Mouse (Mus musculus) ZHBTc4 (cell line): ENCODE measurements around the gene Ghrh.

Source experiments
- DNase-seq: peaks from one replicate; pipeline ENCODE4 v3.0.0-alpha.2; 2011; ENCODE audit warnings: low read depth, low spot score

The Ghrh gene

DNA sequence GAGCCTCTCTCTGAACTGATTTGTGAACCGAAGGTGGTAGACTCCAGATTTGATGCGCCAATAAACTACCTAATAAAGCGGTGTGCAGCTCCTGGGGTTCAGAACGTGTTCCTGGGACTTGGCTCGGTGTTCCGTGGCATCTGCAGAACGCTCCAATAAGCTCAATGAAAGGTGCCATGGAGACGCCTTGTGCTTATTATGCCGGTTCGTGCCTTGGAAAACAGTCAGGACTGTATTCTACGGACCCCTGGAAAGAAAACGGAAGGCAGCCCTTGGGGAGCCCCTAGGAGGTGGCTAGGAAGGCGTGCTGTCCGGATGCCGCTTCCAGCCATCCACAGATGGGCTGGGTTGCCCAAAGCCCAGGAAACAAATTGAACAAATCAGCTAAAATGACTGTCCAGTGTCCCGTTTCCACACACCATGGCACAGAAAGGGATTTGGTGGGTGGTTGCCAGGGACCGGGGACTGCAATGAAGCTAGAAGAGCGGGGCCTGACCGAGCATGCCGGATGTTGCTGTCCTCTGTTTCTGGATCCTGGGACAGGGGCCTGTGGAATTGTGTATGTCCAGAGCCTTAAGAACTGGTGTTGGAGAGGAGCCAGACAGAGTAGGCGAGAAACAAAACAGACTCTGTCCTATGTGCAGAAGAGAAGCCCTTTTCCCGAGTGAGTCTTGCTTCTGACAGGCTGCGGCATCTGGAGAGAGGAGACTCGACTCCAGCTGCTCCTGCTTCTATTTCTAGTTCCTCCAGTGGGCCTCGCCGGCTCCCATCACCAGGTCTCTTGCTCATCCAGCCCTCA, at the start of gene Ghrh:
Gene Ghrh, minus strand, starts transcription at position 146 of the 799 bp plus-strand sequence.
- no peak for DNase-seq

DNA sequence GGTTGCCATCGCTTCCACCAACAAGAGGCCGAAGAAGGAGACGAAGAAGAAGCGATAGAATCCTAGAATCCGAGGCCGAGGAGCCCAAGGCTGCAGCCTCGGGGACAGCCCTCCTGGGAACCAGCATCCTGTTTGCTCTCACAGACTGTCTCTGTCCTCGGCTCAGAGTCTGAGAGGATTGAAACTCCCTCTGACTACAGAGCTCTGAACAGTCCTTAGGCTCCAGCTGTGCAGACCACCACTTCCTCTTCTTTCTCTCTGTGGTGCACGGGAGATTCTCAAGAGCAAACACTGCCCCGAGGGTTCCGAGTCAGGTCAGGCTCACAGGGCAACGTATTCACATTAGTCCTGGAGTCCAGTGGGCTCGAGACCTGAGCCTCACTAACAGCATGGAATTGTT, 48.7 kb upstream of the Ghrh start:
- no peak for DNase-seq

DNA sequence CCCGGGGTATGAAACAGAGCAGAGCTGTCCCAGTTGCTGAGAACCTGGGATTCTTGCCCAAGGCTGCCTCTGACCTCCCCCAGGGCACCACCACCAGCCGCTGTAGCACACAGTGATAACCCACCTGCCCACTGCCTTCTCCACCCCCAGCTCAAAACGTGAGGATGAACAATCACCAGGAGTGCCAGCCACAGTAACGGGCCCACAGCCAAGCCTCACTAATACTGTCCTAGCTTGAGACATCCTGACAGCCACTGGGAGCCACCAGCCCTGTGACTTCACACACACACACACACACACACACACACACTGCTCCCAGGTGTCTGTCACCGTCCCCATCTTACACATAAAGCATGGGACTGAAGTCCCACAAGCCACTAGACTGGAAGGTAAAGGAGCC, 48.1 kb upstream of the Ghrh start:
- DNase-seq: no peak

DNA sequence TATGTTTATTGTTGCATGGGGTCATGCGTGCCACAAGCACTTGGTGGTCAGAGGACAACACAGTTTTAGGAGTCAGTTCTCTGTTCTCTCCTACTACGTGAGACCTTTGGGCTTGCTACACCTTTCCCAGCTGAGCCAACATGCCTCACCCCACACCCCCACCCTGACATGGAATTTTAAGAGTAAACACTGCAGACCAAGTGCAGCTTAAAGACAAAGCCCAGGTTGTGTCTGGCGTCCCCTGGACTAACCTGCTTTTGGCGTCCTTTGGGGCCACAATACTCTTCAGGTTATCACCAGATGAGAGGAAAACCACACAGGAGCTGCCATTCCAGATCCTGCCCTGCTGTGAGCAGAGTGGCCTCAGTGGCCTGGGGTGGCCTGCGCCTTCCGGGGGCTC, 47.6 kb upstream of the Ghrh start:
- DNase-seq: no peak

DNA sequence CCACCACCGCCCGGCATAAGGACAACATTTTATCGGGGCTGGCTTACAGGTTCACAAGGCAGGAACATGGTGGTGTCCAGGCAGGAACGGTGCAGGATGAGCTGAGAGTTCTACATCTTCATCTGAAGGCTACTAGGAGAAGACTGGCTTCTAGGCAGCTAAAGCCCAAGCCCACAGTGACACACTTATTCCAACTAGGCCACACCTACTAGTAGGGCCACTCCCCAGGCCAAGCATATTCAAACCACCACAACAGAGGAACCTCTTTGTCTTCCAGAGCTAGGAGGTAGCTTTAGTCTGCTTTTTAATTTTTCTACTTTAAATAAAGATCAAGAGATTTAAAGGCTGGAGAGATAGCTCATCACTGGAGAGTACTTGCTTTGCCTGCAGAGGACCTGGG, 46.2 kb upstream of the Ghrh start:
- peak; percentile 57 for DNase-seq

DNA sequence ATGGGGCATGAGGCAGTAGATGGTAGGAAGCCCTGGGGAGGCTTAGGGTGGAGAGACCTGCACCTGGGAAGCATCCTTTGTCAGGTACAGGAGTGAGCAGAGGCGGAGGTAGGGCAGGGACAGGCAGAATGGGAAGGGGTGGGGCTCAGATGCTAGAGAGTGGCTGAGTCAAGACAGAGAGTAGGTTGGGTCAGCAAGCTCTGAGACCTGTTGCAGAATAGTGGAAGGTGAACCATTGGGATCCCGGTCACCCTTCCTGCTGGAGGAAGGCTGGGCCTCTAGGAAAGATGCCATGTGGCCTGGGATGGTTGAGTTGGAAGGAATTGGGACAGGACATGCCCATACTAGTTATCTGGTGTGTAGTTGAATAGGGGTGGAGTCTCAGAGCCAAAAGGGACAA, 45.0 kb upstream of the Ghrh start:
- peak; percentile 58 for DNase-seq

DNA sequence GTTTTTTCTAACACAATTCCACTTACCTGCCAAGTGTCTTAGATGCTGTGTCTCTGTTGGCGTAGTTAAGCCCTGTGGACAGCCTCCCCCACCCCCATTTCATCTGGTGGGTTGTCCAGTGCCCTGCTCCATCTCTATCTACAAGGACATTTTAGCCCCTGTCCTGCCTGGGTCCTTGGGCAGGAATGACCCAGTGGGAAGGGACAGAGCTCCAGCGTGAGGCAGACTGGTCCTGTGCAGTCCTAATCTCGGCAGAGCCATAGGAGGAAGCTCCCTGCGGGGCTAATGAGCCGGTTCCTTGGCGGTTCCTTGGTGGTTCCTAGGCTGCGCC, 42.2 kb upstream of the Ghrh start:
- no peak for DNase-seq

DNA sequence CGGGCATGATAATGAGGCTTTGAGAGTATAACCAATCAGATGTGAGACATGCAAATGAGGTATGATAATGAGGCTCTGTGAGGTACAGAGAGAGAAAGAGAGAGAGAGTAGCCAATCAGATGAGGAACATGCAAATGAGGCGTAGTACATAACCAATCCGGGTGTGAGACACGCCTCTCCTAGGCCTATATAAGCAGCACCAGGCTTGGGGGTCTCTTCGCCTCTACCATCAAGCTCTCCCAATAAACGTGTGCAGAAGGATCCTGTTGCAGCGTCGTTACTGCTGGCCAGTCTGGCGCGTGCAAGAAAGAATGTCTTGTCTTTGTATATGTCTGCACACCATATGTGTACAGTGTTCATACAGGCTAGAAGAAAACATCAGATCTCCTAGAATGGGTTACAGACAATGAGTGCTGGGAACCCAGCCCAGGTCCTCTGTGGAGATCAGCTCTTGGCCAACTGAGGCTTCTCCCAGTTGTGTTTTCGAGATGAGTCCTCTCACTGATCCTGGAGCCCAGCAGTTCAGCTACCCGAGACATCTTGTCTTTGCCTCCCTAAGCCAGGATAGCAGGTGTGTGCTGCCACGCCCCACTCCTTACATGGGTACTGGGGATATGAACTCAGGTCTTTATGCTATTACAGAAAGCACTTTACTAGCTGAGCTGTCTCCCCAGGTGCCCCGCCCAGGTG, 41.7 kb upstream of the Ghrh start:
- peak; percentile 70 for DNase-seq

DNA sequence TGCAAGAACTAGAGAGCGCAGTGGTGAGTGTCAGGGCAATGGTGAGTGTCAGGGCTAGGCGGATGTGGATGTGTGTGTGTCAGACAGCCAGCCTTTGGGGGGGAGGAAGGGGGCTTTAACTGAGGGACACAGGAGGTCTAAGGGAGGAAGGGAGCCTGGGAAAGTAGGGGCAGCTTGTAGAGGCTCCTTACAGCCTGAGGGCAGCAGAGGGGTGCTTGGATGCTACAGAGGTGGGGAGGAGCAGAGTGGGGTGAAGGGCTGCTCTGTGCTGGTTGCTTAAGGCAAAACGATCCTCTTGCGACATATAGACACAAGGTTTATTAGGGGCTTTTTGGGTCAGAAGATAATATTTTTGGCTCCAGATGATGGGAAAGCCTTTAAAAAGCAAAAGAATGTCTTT, 37.5 kb upstream of the Ghrh start:
- no peak for DNase-seq

DNA sequence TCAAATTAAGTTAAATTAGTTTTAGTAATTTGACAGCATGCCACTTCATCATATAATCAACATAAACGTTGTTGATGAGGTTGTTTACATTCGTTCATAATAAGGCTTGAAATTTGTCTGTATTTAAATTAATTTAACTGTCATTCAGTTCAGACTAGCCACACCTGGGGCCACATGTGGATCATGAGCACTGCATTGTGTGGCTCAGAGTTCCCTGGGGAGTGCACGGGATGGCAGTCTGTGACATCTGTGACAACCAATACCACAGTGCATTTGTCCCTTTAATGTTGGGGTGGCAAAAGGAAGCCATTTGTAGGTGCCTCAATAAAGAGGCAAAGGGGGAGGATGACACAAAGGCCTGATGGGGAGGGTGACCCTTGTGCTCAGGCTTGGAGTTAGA, 29.7 kb upstream of the Ghrh start:
- DNase-seq: peak; percentile 67

DNA sequence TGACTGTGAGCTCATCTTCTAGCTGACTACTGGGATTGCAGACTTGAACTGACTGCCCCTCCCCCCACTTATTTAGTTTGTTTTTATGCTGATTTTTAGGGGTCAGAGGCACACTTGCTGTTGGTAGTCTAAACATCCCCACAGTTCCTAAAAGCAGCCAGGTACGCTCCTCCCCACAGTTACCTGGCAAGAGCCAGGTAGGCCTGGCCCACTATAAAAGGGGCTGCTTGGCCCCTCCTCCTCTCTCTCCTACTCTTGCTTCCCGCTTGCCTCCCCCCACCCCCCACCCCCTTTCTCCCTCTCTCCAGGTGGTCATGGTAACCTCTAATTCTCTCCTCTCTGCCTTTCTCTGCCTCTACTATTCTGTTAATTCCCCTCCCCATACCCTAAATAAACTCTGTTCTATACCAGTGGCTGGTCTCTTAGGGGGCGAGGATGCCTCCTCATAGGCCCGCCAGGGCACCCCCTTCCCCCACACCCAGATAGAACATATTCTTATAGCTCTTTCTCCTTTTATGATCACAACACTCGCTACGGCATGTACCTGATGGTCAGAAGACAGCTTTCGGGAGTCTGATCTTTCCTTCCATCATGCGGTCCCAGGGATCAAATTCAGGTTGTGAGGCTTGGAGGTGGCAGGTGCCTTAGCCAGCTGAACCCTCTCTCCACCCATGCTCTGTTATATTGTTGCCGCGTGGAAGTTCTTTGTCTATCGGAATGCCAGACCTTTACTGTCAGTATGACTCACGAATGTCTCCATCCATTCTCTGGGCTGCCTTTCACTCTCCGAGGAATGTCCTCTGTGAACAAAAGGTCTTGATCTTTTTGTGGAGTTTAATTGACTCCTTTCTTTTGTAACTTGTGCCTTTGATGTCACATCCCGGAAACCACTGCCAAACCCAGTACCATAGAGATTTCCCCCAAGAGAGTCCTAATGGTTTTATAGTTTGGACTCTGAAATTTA, 28.8 kb upstream of the Ghrh start:
- DNase-seq: peak; percentile 97

DNA sequence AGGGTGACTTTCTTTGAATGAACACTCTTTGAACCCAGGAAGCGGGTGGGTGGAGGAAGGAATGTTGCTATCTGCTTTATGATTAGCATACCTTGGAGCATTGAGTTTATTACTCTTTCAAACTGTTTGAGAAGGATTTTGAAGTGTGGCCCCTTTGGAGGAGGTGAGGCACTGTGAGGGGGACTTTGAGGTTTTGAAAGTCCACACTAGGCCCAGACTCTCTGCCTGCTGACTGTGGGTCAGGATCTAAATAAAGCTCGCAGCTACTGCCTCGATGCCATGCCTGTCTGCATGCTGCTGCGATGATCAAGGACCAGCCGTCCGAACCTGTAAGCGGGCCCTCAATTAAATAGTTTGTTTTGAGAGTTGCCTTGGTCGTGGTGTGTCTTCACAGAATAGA, 27.7 kb upstream of the Ghrh start:
- DNase-seq: no peak

DNA sequence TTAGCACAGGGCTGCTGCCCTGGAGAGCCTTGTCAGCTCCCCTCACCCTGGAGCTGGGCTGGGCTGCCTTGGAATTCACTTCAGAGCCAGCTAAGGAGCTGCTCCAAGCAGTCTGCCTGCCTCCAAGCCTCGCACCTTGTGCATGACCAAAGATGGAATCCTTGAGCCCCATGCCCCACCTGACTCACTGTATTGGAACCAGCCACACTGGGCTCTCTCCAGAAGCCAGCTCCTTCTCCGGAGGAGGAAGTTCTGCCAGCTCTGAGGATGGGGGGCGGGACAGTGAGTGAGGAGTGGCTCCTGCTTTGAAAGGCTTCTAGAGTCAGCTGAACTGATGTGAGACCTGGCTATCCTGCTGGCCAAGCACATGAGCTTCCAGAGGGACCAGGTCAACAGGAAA, 26.4 kb upstream of the Ghrh start:
- no peak for DNase-seq

DNA sequence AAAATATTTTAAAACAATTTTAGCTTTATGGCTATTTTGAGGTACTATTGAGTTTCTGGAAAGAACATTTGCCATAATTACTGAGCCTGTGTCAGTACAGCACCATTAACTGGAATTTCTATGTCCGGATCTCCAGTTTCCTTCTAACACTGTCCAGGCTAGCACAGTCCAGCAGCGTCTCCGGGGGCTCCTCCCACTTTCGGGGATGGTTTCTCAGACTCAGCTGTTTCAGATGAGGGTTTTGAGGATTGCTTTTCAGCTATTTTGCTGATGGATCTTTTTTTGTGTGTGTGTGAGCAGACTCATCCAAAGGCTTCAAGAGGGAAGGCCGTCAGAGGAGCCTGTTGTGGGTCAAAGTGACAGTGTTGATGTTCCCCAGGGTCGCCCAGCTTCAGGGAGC, 24.4 kb upstream of the Ghrh start:
- DNase-seq: no peak

DNA sequence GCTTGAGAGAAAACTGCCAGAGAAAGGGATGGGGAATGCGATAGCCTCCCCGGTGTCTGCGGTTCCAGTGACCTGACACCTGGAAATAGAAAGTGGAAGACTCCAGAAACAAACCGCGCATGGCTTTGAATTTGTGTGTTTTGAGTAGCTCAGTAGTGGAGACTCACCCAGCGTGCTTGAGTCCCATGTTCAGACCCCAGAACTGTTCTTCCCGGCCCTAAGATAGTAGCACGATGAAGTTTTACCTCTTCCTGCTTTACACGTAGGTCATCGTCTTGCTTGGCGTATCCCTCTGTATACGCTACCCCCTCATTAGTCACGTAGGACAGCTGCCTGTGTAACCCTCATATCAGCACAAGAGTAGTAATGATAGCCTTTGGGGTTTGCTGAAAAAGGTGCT, 20.7 kb upstream of the Ghrh start:
- DNase-seq: no peak

DNA sequence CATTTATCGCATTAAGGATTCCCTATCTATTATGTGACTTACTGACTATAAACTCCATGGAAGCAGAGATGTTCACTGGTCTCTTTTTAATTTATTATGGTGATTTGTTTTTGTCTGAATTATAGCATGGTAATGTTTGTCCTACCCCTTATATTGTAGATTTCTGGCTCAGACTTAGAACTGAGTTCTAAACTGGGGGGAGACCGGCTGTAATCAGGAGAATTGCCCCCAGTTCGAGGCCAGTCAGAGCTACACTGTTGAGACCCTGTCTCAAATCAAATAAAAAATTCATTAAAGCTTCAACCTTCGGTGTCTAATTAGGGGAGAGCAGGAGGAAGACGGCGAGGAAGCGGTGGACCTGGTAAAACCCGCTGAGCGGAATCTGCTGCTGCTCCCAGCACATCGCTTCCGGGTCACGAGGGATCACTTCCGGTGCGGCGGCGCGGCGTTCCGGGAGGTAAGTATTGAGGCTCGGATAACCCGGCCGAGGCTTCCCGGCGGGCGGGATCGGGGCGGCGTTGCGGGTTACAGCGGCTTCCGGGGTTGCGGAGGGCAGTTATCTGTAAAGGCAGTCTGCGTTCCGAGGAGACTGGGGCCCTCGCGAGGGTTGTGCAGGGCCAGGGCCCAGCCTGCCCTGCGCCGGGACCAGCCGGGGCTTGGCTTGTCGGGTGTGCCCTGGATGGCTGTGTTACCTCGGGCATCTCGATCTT, 20.0 kb upstream of the Ghrh start, which contains the start of gene Manbal:
Gene Manbal, plus strand, starts transcription at position 411 of the 710 bp plus-strand sequence.
- DNase-seq: peak; percentile 95

DNA sequence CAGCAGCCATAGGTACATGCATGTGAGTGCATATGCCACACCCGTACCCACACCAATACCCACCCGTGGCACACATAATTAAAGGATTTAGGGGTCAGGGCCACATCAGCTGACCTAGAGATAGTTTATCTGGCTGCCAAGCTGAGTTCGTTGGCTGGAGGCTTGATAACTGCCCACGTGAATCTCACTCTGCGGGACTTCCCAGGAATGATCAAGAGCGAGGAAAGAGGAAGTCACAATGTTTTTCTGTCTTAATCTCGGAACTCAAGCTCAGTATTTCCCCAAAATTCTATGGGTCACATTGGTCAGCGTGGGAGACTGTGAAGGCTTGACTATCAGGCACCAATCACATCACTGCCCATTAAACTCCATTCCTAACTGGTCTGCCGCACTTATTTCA, 19.5 kb upstream of the Ghrh start:
- DNase-seq: no peak

DNA sequence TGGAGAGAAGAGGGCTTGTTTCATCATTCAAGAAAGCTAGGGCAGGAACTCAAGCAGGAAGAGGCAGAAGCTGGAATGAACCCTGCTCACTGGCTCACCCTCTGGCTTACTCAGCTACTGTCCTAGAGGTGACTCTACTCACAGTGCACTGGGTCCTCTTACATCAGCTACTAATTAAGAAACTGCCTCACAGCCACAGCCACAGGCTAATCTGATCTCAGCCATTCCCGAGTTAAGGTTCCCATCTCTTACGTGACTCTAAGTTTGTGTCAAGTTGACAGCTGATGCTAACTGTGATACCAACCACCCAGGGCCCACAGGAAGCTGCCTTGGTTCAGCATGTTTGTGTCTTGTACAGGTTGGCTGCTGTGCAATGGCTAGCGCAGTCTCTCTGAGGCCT, 15.7 kb upstream of the Ghrh start:
- DNase-seq: no peak

DNA sequence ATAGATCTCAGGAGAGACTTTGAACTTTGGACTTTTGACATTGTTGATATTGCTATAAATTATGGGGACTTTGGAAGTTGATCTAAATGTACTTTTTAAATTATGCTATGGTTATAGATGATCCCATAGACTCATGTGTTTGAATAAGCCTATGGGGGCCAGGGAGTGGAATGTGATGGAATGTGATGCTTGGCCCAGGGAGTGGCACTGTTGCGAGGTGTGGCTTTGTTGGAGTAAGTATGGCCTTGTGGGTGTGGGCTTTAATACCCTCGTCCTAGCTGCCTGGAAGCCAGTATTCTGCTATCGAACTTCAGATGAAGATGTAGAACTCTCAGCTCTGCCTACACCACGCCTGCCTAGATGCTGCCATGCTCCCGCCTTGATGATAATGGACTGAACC, 12.7 kb upstream of the Ghrh start:
- peak; percentile 43 for DNase-seq

DNA sequence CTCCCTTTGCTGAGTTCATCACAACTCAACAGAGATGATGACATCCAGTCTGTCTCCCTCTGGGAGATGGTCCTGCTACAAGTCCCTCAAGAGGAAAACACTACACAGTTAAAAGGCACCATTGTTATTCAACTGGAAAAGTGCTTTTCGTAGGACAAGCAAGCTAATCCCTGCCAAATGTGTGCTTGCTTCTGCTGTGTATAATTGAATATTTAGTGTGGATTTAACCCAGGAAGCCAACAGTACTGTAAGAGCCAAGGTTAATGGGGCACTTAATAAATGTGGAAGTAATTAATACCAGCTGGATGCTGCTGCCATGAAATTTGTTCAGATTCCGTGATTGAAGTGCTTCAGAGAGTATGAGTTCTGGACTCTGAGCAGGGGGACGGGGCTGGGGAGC, 6.8 kb upstream of the Ghrh start:
- DNase-seq: no peak

DNA sequence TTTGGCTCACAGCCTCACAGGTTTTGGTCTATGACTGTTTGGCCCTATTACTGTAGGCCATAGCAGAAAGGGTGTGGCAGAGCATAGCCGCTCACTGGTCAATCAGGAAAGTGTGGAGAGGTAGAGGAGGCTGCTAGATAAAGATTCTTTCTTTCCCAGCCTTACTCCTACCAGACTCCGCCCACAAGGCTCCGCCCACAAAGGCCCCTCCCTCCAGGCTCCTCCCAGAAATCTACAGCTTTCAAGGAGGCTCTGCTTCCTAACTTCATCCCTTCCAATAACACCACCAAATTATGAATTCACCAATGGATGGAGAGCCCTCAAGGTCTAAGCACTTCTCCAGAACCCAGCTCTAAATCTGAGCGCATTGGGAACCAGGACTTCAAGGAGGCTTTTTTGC, 5.9 kb upstream of the Ghrh start:
- peak; percentile 65 for DNase-seq
